Mouse (Mus musculus) erythroblast, embryonic 14.5 days (primary cell): Measurements from ENCODE around the gene Fgfr2.

Source experiments
- GATA1 ChIP-seq: IDR thresholded peaks from 2 replicates; pipeline ENCODE4 v1.6.1; 2012; ENCODE audit warnings: low read length, inconsistent platforms, mixed read lengths
- TAL1 ChIP-seq: IDR thresholded peaks from 3 replicates; pipeline ENCODE4 v1.6.1; 2012; ENCODE audit warnings: low read length, inconsistent platforms, mixed read lengths

GRCm38 (mm10) chr7:132683923-132684322 lies 439.2 kb downstream of the Fgfr2 start:
- TF ChIP-seq GATA1 (no peak), TAL1 (no peak)
